In genomic region chr2:178664977-178665376, GRCm38 (mm10) we compare ENCODE assay signal across 9 mouse cellular contexts.
DNase-seq lines count a peak whose midpoint lies in the region; ATAC-seq and TF ChIP-seq lines count a peak whose summit lies in the region.
"Had no signal": no experiment of that assay in that cellular context is flagged by ENCODE, and none has a peak within 500 bp of the region (broad histone marks: within the 10 kb centered on the region; RNA-seq: fewer than 3 reads in every experiment).

No protein-coding gene starts in this region.

- no peak for ATAC-seq in heart, postnatal 0 days (ENCODE audit: insufficient read depth, low read depth)
- no peak for ATAC-seq in heart, embryonic 12.5 days (ENCODE audit: insufficient number of reproducible peaks, low FRiP score)
- peak; percentile 35; the same call in 1 of the 2 replicates for ATAC-seq in embryonic facial prominence, embryonic 12.5 days (ENCODE audit: insufficient number of reproducible peaks, insufficient read depth, low FRiP score, low TSS enrichment)
- no peak for ATAC-seq in intestine, embryonic 14.5 days (replicated peaks; ENCODE audit: low FRiP score, low TSS enrichment, low read depth)

- no peak overlapping the region for H3K27ac ChIP-seq in heart, postnatal 0 days (ENCODE audit: low read depth)
- H3K27ac ChIP-seq in heart, embryonic 12.5 days (ENCODE audit: poor library complexity, severe bottlenecking): no peak overlapping the region
- H3K27ac ChIP-seq in embryonic facial prominence, embryonic 12.5 days: no peak overlapping the region
- H3K27ac ChIP-seq in intestine, embryonic 14.5 days (ENCODE audit: low read depth): no peak overlapping the region
- no peak overlapping the region for H3K27ac ChIP-seq in limb, embryonic 10.5 days
- H3K27ac ChIP-seq: limb, embryonic 12.5 days had no signal

- peak; percentile 40 for DNase-seq in heart, postnatal 0 days (ENCODE audit: low spot score)
- peak; percentile 60 for DNase-seq in adrenal gland, postnatal 25 days
- DNase-seq in intestine, embryonic 14.5 days (ENCODE audit: low spot score): peak; percentile 84
- peak; percentile 86 for DNase-seq in limb, embryonic 10.5 days (ENCODE audit: low spot score)
- peak; percentile 45 to 66 for DNase-seq in natural killer cell, adult 2 months (ENCODE audit: low spot score in 2 of 2)
- DNase-seq in testis, postnatal 10 days (ENCODE audit: low spot score): peak; percentile 82

- no peaks in the 10 kb centered on the region for H3K4me1 ChIP-seq in heart, postnatal 0 days (ENCODE audit: control insufficient read depth, insufficient read depth)
- H3K4me1 ChIP-seq in heart, embryonic 12.5 days (replicated peaks): no peaks in the 10 kb centered on the region
- no peaks in the 10 kb centered on the region for H3K4me1 ChIP-seq in embryonic facial prominence, embryonic 12.5 days
- no peaks in the 10 kb centered on the region for H3K4me1 ChIP-seq in intestine, embryonic 14.5 days (replicated peaks; ENCODE audit: control insufficient read depth, insufficient read depth, low read length)
- H3K4me1 ChIP-seq in limb, embryonic 10.5 days: no peaks in the 10 kb centered on the region
- H3K4me1 ChIP-seq: limb, embryonic 12.5 days had no signal

- TF ChIP-seq EP300 in heart, postnatal 0 days (IDR thresholded peaks at IDR 0.05; ENCODE audit: low read depth): no peak

- peak; percentile 82 for TF ChIP-seq CTCF in heart, postnatal 0 days (IDR thresholded peaks at IDR 0.05; ENCODE audit: low read depth)

- H3K27me3 ChIP-seq in heart, postnatal 0 days (ENCODE audit: control insufficient read depth, insufficient read depth, low read length): peaks cover 5% of the 10 kb centered on the region; the same call in 1 of the 2 replicates
- peaks cover 16% of the 10 kb centered on the region; the same call in 1 of the 2 replicates for H3K27me3 ChIP-seq in heart, embryonic 12.5 days (replicated peaks)
- H3K27me3 ChIP-seq in embryonic facial prominence, embryonic 12.5 days: 0 out of 2 replicates have a peak, but pooled peaks cover 3% of the 10 kb centered on the region
- no peaks in the 10 kb centered on the region for H3K27me3 ChIP-seq in intestine, embryonic 14.5 days (replicated peaks; ENCODE audit: control insufficient read depth, insufficient read depth, low read length)
- H3K27me3 ChIP-seq in limb, embryonic 10.5 days (ENCODE audit: low read depth, poor library complexity, severe bottlenecking): 0 out of 2 replicates have a peak, but pooled peaks cover 7% of the 10 kb centered on the region

- H3K9ac ChIP-seq in heart, postnatal 0 days (replicated peaks; ENCODE audit: low read depth, low read length): no peak overlapping the region
- H3K9ac ChIP-seq in heart, embryonic 12.5 days: no peak overlapping the region
- no peak overlapping the region for H3K9ac ChIP-seq in embryonic facial prominence, embryonic 12.5 days
- no peak overlapping the region for H3K9ac ChIP-seq in intestine, embryonic 14.5 days (ENCODE audit: low read length)
- H3K9ac ChIP-seq: limb, embryonic 12.5 days had no signal

- no peak overlapping the region for H3K4me3 ChIP-seq in heart, postnatal 0 days (ENCODE audit: low read depth, low read length)
- H3K4me3 ChIP-seq in heart, embryonic 12.5 days: no peak overlapping the region
- no peak overlapping the region for H3K4me3 ChIP-seq in embryonic facial prominence, embryonic 12.5 days
- no peak overlapping the region for H3K4me3 ChIP-seq in intestine, embryonic 14.5 days (ENCODE audit: low read depth, low read length)
- H3K4me3 ChIP-seq in limb, embryonic 10.5 days: no peak overlapping the region
- H3K4me3 ChIP-seq: limb, embryonic 12.5 days had no signal

- no peaks in the 10 kb centered on the region for H3K36me3 ChIP-seq in heart, postnatal 0 days (replicated peaks; ENCODE audit: control insufficient read depth, insufficient read depth, low read length)
- no peaks in the 10 kb centered on the region for H3K36me3 ChIP-seq in heart, embryonic 12.5 days
- H3K36me3 ChIP-seq in embryonic facial prominence, embryonic 12.5 days: no peaks in the 10 kb centered on the region
- no peaks in the 10 kb centered on the region for H3K36me3 ChIP-seq in intestine, embryonic 14.5 days (ENCODE audit: control insufficient read depth, insufficient read depth, low read length)
- no peaks in the 10 kb centered on the region for H3K36me3 ChIP-seq in limb, embryonic 10.5 days
- H3K36me3 ChIP-seq: limb, embryonic 12.5 days had no signal

- WGBS in heart, postnatal 0 days: 14% methylated on average over 4 of the region's 4 CpGs
- 5% methylated on average over 4 of the region's 4 CpGs for WGBS in heart, embryonic 12.5 days
- WGBS in embryonic facial prominence, embryonic 12.5 days: 15% methylated on average over 4 of the region's 4 CpGs
- 8% methylated on average over 4 of the region's 4 CpGs for WGBS in intestine, embryonic 14.5 days
- WGBS in limb, embryonic 10.5 days: 11% methylated on average over 4 of the region's 4 CpGs

- H3K9me3 ChIP-seq in heart, postnatal 0 days (replicated peaks; ENCODE audit: control insufficient read depth, low read length): no peaks in the 10 kb centered on the region
- H3K9me3 ChIP-seq in heart, embryonic 12.5 days (replicated peaks): no peaks in the 10 kb centered on the region
- no peaks in the 10 kb centered on the region for H3K9me3 ChIP-seq in embryonic facial prominence, embryonic 12.5 days
- no peaks in the 10 kb centered on the region for H3K9me3 ChIP-seq in intestine, embryonic 14.5 days (ENCODE audit: control insufficient read depth, low read length)
- H3K9me3 ChIP-seq in limb, embryonic 10.5 days (replicated peaks): no peaks in the 10 kb centered on the region
- H3K9me3 ChIP-seq: limb, embryonic 12.5 days had no signal

- no peak overlapping the region for H3K4me2 ChIP-seq in heart, postnatal 0 days (ENCODE audit: low read depth, low read length)
- H3K4me2 ChIP-seq in heart, embryonic 12.5 days: no peak overlapping the region
- H3K4me2 ChIP-seq in embryonic facial prominence, embryonic 12.5 days (replicated peaks): no peak overlapping the region
- no peak overlapping the region for H3K4me2 ChIP-seq in intestine, embryonic 14.5 days (ENCODE audit: low read length)
- H3K4me2 ChIP-seq: limb, embryonic 12.5 days had no signal
